Mouse (Mus musculus) cortical plate, adult 2 months (tissue): ENCODE results near the gene Rassf8.

Source experiments
- CTCF ChIP-seq: fragments of 200-500 bp; IDR thresholded peaks from 2 replicates; pipeline ENCODE4 v1.5.1; 2011; ENCODE audit warnings: mild to moderate bottlenecking, control low read depth, low read length; ENCODE audit not compliant: insufficient read depth; ENCODE audit errors: extremely low read depth
- POLR2A ChIP-seq: fragments of 200-500 bp; IDR thresholded peaks from 2 replicates; pipeline ENCODE4 v1.6.1; 2011; ENCODE audit warnings: mild to moderate bottlenecking, low read length, control low read depth; ENCODE audit not compliant: insufficient read depth; ENCODE audit errors: extremely low read depth

DNA sequence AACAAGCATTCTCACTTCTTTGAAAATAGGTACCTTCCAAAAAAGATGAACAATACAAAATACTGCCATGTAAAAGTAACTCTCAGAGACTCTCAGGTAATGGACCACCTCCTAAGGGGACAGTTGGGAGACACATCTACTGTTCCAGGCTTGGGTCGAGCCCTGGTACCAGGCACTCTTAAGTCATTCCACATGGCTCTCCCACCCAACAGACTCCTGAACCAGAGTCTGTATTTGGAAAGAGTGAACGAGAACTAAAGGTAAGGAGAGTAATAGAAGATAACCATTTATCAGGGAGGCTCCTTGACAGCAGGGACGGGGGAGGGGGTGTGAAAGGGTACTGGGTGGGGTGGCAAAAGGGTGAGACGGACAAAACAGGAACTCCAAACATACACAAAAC, 115.8 kb downstream of the Rassf8 start:
- TF ChIP-seq POLR2A, result no peak
- TF ChIP-seq CTCF, result no peak
